Mouse (Mus musculus): ENCODE measurements at regions not wholly inside any gene's neighbourhood (a gene's known extent, or its start where the extent isn't known, plus 50 kb on each side); places are given as distances from the start of the nearest gene placed in this dataset.

DNA sequence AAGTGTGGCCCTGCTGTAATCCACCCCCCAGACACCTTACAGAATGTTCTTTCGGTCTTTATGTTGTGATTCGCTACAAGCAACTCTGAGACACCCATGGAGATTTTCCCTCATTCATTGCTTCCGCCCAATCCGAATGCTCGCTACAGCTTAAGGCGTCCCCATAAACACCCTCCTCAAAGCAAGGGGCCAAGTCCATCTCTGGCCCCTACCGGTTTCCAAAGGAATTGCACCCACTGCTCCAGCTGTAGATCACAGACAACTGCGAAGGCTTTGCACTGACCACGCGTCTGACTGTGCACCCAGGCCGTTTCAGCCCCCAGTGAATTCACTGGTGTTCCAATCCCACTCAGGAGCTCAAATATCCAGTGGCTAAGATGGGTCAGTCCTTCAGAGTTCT is 160.6 kb downstream of the Rpap3 start:
- WGBS = 88% methylated on average over 11 of the region's 11 CpGs
- Histone ChIP-seq H3K9ac (ENCODE audit: low read depth, low read length) (no peak overlapping the region), H3K4me2 (ENCODE audit: low read depth, low read length) (no peak overlapping the region), H3K4me1 (ENCODE audit: control insufficient read depth, insufficient read depth, low read length) (no peaks in the 10 kb centered on the region), H3K9me3 (ENCODE audit: control insufficient read depth, low read length) (no peaks in the 10 kb centered on the region), H3K27me3 (replicated peaks; ENCODE audit: control insufficient read depth, insufficient read depth, low read length) (no peaks in the 10 kb centered on the region), H3K27ac (ENCODE audit: low read length) (no peak overlapping the region), H3K4me3 (ENCODE audit: low read length) (no peak overlapping the region), H3K36me3 (ENCODE audit: control insufficient read depth, insufficient read depth, low read length) (no peaks in the 10 kb centered on the region)
- no peak for ATAC-seq

GRCm38 (mm10) chr15:97541646-97542045 is 164.0 kb downstream of the Rpap3 start:
- Histone ChIP-seq H3K9ac (ENCODE audit: low read depth, low read length) (no peak overlapping the region), H3K4me2 (ENCODE audit: low read depth, low read length) (no peak overlapping the region), H3K27ac (ENCODE audit: low read length) (no peak overlapping the region), H3K4me1 (ENCODE audit: control insufficient read depth, insufficient read depth, low read length) (no peaks in the 10 kb centered on the region), H3K9me3 (ENCODE audit: control insufficient read depth, low read length) (no peaks in the 10 kb centered on the region), H3K4me3 (ENCODE audit: low read length) (no peak overlapping the region), H3K27me3 (replicated peaks; ENCODE audit: control insufficient read depth, insufficient read depth, low read length) (no peaks in the 10 kb centered on the region), H3K36me3 (ENCODE audit: control insufficient read depth, insufficient read depth, low read length) (no peaks in the 10 kb centered on the region)
- ATAC-seq = no peak
- 82% methylated on average over 9 of the region's 9 CpGs for WGBS

DNA sequence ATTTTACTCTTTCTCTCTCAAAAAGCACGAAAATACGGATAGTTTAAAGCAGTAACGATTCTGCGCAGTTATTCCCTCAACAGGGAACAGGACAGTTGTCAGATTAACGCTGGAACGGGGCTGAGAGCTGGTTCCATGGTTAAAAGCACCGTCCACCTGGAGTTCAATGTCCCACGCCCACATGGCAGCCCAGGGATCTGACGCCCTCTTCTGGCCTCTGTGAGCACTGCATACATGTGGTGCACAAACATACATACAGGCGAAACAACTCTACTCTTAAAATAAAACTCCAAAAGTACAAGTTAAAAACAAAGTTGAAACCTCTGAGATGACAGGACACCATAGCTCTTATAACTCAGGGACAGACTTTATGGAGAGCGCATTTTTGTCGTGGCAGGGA is 169.5 kb downstream of the Rpap3 start:
- no peak for ATAC-seq
- 89% methylated on average over 12 of the region's 12 CpGs for WGBS
- Histone ChIP-seq H3K27me3 (replicated peaks; ENCODE audit: control insufficient read depth, insufficient read depth, low read length) (no peaks in the 10 kb centered on the region), H3K9ac (ENCODE audit: low read depth, low read length) (no peak overlapping the region), H3K36me3 (ENCODE audit: control insufficient read depth, insufficient read depth, low read length) (no peaks in the 10 kb centered on the region), H3K27ac (ENCODE audit: low read length) (no peak overlapping the region), H3K9me3 (ENCODE audit: control insufficient read depth, low read length) (no peaks in the 10 kb centered on the region), H3K4me3 (ENCODE audit: low read length) (no peak overlapping the region), H3K4me2 (ENCODE audit: low read depth, low read length) (no peak overlapping the region), H3K4me1 (ENCODE audit: control insufficient read depth, insufficient read depth, low read length) (no peaks in the 10 kb centered on the region)

GRCm38 (mm10) chr15:97534878-97535277 is 170.7 kb downstream of the Rpap3 start:
- no peaks in the 10 kb centered on the region for H3K27me3 ChIP-seq (replicated peaks; ENCODE audit: control insufficient read depth, insufficient read depth, low read length)
- ATAC-seq = no peak

GRCm38 (mm10) chr15:97533553-97534291 is 171.9 kb downstream of the Rpap3 start:
- Histone ChIP-seq H3K27ac (ENCODE audit: low read length) (no peak overlapping the region), H3K9ac (ENCODE audit: low read depth, low read length) (no peak overlapping the region), H3K4me1 (ENCODE audit: control insufficient read depth, insufficient read depth, low read length) (no peaks in the 10 kb centered on the region), H3K36me3 (ENCODE audit: control insufficient read depth, insufficient read depth, low read length) (no peaks in the 10 kb centered on the region), H3K4me2 (ENCODE audit: low read depth, low read length) (no peak overlapping the region), H3K4me3 (ENCODE audit: low read length) (no peak overlapping the region), H3K9me3 (ENCODE audit: control insufficient read depth, low read length) (no peaks in the 10 kb centered on the region), H3K27me3 (replicated peaks; ENCODE audit: control insufficient read depth, insufficient read depth, low read length) (no peaks in the 10 kb centered on the region)
- 72% methylated on average over 12 of the region's 12 CpGs for WGBS
- ATAC-seq = no peak

More at GRCm38 (mm10) chr15:97534878-97535277, 170.7 kb downstream of the Rpap3 start:
- Histone ChIP-seq H3K27ac (ENCODE audit: low read length) (no peak overlapping the region), H3K9ac (ENCODE audit: low read depth, low read length) (no peak overlapping the region), H3K4me3 (ENCODE audit: low read length) (no peak overlapping the region), H3K4me2 (ENCODE audit: low read depth, low read length) (no peak overlapping the region), H3K4me1 (ENCODE audit: control insufficient read depth, insufficient read depth, low read length) (no peaks in the 10 kb centered on the region), H3K36me3 (ENCODE audit: control insufficient read depth, insufficient read depth, low read length) (no peaks in the 10 kb centered on the region), H3K9me3 (ENCODE audit: control insufficient read depth, low read length) (no peaks in the 10 kb centered on the region)
- WGBS = 78% methylated on average over 5 of the region's 5 CpGs

- H3K4me2 ChIP-seq (ENCODE audit: low read depth, low read length) = no peak overlapping the region
- H3K27ac ChIP-seq (ENCODE audit: low read length) = no peak overlapping the region
- no peaks in the 10 kb centered on the region for H3K9me3 ChIP-seq (ENCODE audit: control insufficient read depth, low read length)
- no peak overlapping the region for H3K9ac ChIP-seq (ENCODE audit: low read depth, low read length)
- no peaks in the 10 kb centered on the region for H3K27me3 ChIP-seq (replicated peaks; ENCODE audit: control insufficient read depth, insufficient read depth, low read length)
- no peaks in the 10 kb centered on the region for H3K36me3 ChIP-seq (ENCODE audit: control insufficient read depth, insufficient read depth, low read length)
- ATAC-seq = no peak
- H3K4me1 ChIP-seq (ENCODE audit: control insufficient read depth, insufficient read depth, low read length) = no peaks in the 10 kb centered on the region
- 63% methylated on average over 10 of the region's 10 CpGs for WGBS
- H3K4me3 ChIP-seq (ENCODE audit: low read length) = no peak overlapping the region
These were observed 173.2 kb downstream of the Rpap3 start for GRCm38 (mm10) chr15:97532346-97532910.

- ATAC-seq = no peak
- Histone ChIP-seq H3K9ac (ENCODE audit: low read depth, low read length) (no peak overlapping the region), H3K4me1 (ENCODE audit: control insufficient read depth, insufficient read depth, low read length) (no peaks in the 10 kb centered on the region), H3K9me3 (ENCODE audit: control insufficient read depth, low read length) (no peaks in the 10 kb centered on the region), H3K4me2 (ENCODE audit: low read depth, low read length) (no peak overlapping the region), H3K4me3 (ENCODE audit: low read length) (no peak overlapping the region), H3K27me3 (replicated peaks; ENCODE audit: control insufficient read depth, insufficient read depth, low read length) (no peaks in the 10 kb centered on the region), H3K27ac (ENCODE audit: low read length) (no peak overlapping the region), H3K36me3 (ENCODE audit: control insufficient read depth, insufficient read depth, low read length) (no peaks in the 10 kb centered on the region)
- WGBS = 81% methylated on average over 11 of the region's 11 CpGs
These were observed 177.2 kb downstream of the Rpap3 start for GRCm38 (mm10) chr15:97528291-97529050.

- no peak overlapping the region for H3K4me2 ChIP-seq (ENCODE audit: low read depth, low read length)
- no peaks in the 10 kb centered on the region for H3K27me3 ChIP-seq (replicated peaks; ENCODE audit: control insufficient read depth, insufficient read depth, low read length)
- ATAC-seq = no peak
- no peak overlapping the region for H3K4me3 ChIP-seq (ENCODE audit: low read length)
- H3K9me3 ChIP-seq (ENCODE audit: control insufficient read depth, low read length) = no peaks in the 10 kb centered on the region
- 71% methylated on average over 2 of the region's 2 CpGs for WGBS
- no peak overlapping the region for H3K27ac ChIP-seq (ENCODE audit: low read length)
- no peaks in the 10 kb centered on the region for H3K36me3 ChIP-seq (ENCODE audit: control insufficient read depth, insufficient read depth, low read length)
- no peaks in the 10 kb centered on the region for H3K4me1 ChIP-seq (ENCODE audit: control insufficient read depth, insufficient read depth, low read length)
- H3K9ac ChIP-seq (ENCODE audit: low read depth, low read length) = no peak overlapping the region
These were observed 185.2 kb downstream of the Rpap3 start for GRCm38 (mm10) chr15:97520395-97520794.

DNA sequence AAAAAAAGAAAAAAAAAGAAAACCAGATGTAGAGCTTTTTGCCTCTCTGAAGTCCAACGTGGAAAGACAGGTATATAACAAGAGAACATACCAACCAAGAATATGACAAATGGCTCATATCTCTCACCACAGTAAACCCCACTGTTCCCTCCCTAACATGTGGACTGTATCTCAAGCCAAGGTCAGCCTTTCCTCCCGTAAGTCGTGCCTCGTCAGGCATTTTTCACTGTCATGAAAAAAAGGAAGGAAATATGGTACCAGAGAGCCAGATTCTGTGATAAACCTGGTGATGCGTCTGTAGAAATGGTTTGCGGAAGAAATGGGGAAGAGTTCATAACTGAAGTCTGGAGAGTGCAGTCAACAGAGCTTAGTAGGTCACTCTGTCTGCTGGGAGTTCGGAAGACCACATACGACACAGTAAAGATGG is 185.7 kb downstream of the Rpap3 start:
- H3K36me3 ChIP-seq (ENCODE audit: control insufficient read depth, insufficient read depth, low read length) = no peaks in the 10 kb centered on the region
- H3K27me3 ChIP-seq (replicated peaks; ENCODE audit: control insufficient read depth, insufficient read depth, low read length) = no peaks in the 10 kb centered on the region
- H3K27ac ChIP-seq (ENCODE audit: low read length) = no peak overlapping the region
- 86% methylated on average over 8 of the region's 8 CpGs for WGBS
- no peak for ATAC-seq
- H3K9ac ChIP-seq (ENCODE audit: low read depth, low read length) = no peak overlapping the region
- no peak overlapping the region for H3K4me3 ChIP-seq (ENCODE audit: low read length)
- no peak overlapping the region for H3K4me2 ChIP-seq (ENCODE audit: low read depth, low read length)
- H3K4me1 ChIP-seq (ENCODE audit: control insufficient read depth, insufficient read depth, low read length) = no peaks in the 10 kb centered on the region
- no peaks in the 10 kb centered on the region for H3K9me3 ChIP-seq (ENCODE audit: control insufficient read depth, low read length)
